Mouse (Mus musculus) stomach, embryonic 16.5 days (tissue): Measurements from ENCODE around the gene Nek11. TPM values are rescaled to one million over a fixed set of nuclear protein-coding genes. Genes with fewer than 3 reads are reported as not detected.

Experiments
- ATAC-seq: fragments of 200-750 bp; cut with Nextera tagmentation; 2 replicates; pipeline ENCODE4 v1.8.0; 2017; ENCODE audit warnings: moderate number of reproducible peaks, moderate TSS enrichment; ENCODE audit not compliant: insufficient read depth, low FRiP score
- H3K27ac ChIP-seq: fragments of 300-500 bp; sonication (generic); 2 replicates; pipeline ENCODE4 v1.5.1; 2014; ENCODE audit warnings: low read length
- H3K27me3 ChIP-seq: fragments of 300-500 bp; sonication (generic); 2 replicates; pipeline ENCODE4 v1.6.1; 2014; ENCODE audit warnings: low read length, control low read depth, mixed read lengths; ENCODE audit not compliant: control insufficient read depth, insufficient read depth
- H3K36me3 ChIP-seq: fragments of 300-500 bp; sonication (generic); 2 replicates; pipeline ENCODE4 v1.6.1; 2014; ENCODE audit warnings: low read length; ENCODE audit not compliant: control insufficient read depth, insufficient read depth
- H3K4me1 ChIP-seq: fragments of 300-500 bp; sonication (generic); 2 replicates; pipeline ENCODE4 v1.6.1; 2014; ENCODE audit warnings: low read length, control low read depth, mixed read lengths; ENCODE audit not compliant: control insufficient read depth, insufficient read depth
- H3K4me2 ChIP-seq: fragments of 300-500 bp; sonication (generic); 2 replicates; pipeline ENCODE4 v1.6.1; 2014; ENCODE audit warnings: low read depth, low read length, mixed read lengths
- H3K4me3 ChIP-seq: fragments of 300-500 bp; sonication (generic); replicated peaks from 2 replicates; pipeline ENCODE4 v1.5.1; 2014; ENCODE audit warnings: mild to moderate bottlenecking, low read length
- H3K9ac ChIP-seq: fragments of 300-500 bp; sonication (generic); 2 replicates; pipeline ENCODE4 v1.6.1; 2014; ENCODE audit warnings: low read length
- H3K9me3 ChIP-seq: fragments of 300-500 bp; sonication (generic); replicated peaks from 2 replicates; pipeline ENCODE4 v1.6.1; 2016; ENCODE audit warnings: low read length, control low read depth; ENCODE audit not compliant: control insufficient read depth
- WGBS: fragments of 180-500 bp; shearing (Covaris S2); extraction: QIAGEN DNeasy Blood & Tissue Kit; methylation state at CpG from one replicate; pipeline ENCODE4 v1.1.7; 2014; 5-methylcytosine and 5-hydroxymethylcytosine counted together
- polyA plus RNA-seq: library from polyadenylated mRNA; unstranded; fragments of >200 nt; fragmentation: Nextera tagmentation; extraction: Ambion mirVana; gene quantifications from 2 replicates; pipeline ENCODE4 v1.2.1, GENCODE M21; 2015

The Nek11 gene
- polyA plus RNA-seq, 1 experiment from 2014 or later: 0.27 TPM

GRCm38 (mm10) chr9:105342565-105342964 is 52.8 kb downstream of the Nek11 start:
- Histone ChIP-seq H3K9me3 (no peaks in the 10 kb centered on the region), H3K4me1 (no peaks in the 10 kb centered on the region), H3K4me3 (no peak overlapping the region), H3K36me3 (no peaks in the 10 kb centered on the region), H3K9ac (no peak overlapping the region), H3K27me3 (no peaks in the 10 kb centered on the region), H3K27ac (no peak overlapping the region), H3K4me2 (no peak overlapping the region)
- ATAC-seq: no peak
- 74% methylated on average over 3 of the region's 3 CpGs for WGBS

GRCm38 (mm10) chr9:105332436-105333016 is 62.8 kb downstream of the Nek11 start:
- WGBS: 82% methylated on average over 4 of the region's 4 CpGs
- Histone ChIP-seq H3K9me3 (no peaks in the 10 kb centered on the region), H3K4me1 (no peaks in the 10 kb centered on the region), H3K4me2 (no peak overlapping the region), H3K27ac (no peak overlapping the region), H3K4me3 (no peak overlapping the region), H3K9ac (no peak overlapping the region), H3K27me3 (no peaks in the 10 kb centered on the region), H3K36me3 (no peaks in the 10 kb centered on the region)
- ATAC-seq: no peak

DNA sequence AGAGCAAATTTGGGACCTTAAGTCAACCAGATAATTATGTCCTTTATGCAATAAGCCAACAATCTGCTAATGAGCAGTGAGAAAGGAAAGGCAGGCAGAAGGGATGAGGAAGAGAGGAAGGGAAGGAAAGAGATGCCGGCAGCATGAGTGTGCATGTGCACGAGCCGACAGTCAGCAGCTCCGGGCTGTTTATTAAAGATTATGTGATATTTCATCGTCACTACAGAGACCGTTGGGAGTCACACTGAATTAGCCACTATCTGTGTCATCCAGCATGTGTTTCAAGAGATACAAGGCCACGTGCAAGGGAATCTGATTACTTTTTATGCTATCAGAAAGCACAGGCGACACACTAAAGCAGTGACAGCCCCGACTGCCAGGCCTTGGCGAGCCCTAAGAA is 73.5 kb downstream of the Nek11 start:
- no peaks in the 10 kb centered on the region for H3K27me3 ChIP-seq
- whole genome bisulfite sequencing: 79% methylated on average over 10 of the region's 10 CpGs
- no peak overlapping the region for H3K27ac ChIP-seq
- no peak overlapping the region for H3K4me2 ChIP-seq
- H3K4me1 ChIP-seq: no peaks in the 10 kb centered on the region
- ATAC-seq: no peak
- H3K36me3 ChIP-seq: no peaks in the 10 kb centered on the region
- no peak overlapping the region for H3K9ac ChIP-seq
- no peaks in the 10 kb centered on the region for H3K9me3 ChIP-seq
- H3K4me3 ChIP-seq: no peak overlapping the region

- H3K36me3 ChIP-seq: no peaks in the 10 kb centered on the region
- H3K4me2 ChIP-seq: no peak overlapping the region
- no peaks in the 10 kb centered on the region for H3K9me3 ChIP-seq
- H3K4me3 ChIP-seq: no peak overlapping the region
- WGBS: 80% methylated on average over 10 of the region's 10 CpGs
- H3K27ac ChIP-seq: no peak overlapping the region
- no peaks in the 10 kb centered on the region for H3K4me1 ChIP-seq
- no peak for ATAC-seq
- H3K9ac ChIP-seq: no peak overlapping the region
- H3K27me3 ChIP-seq: no peaks in the 10 kb centered on the region
Observed at GRCm38 (mm10) chr9:105313250-105313649, 82.1 kb downstream of the Nek11 start.

- Histone ChIP-seq H3K4me2 (no peak overlapping the region), H3K4me3 (no peak overlapping the region), H3K27ac (no peak overlapping the region), H3K9ac (no peak overlapping the region), H3K9me3 (no peaks in the 10 kb centered on the region), H3K27me3 (no peaks in the 10 kb centered on the region), H3K4me1 (no peaks in the 10 kb centered on the region), H3K36me3 (no peaks in the 10 kb centered on the region)
- no peak for ATAC-seq
- 92% methylated on average over 1 of the region's 1 CpGs for WGBS
Observed at GRCm38 (mm10) chr9:105312686-105313085, 82.6 kb downstream of the Nek11 start.

- 31% methylated on average over 9 of the region's 9 CpGs for WGBS
- H3K9ac ChIP-seq: no peak overlapping the region
- H3K4me2 ChIP-seq: no peak overlapping the region
- no peaks in the 10 kb centered on the region for H3K27me3 ChIP-seq
- H3K9me3 ChIP-seq: no peaks in the 10 kb centered on the region
- ATAC-seq: no peak
- no peaks in the 10 kb centered on the region for H3K4me1 ChIP-seq
- H3K27ac ChIP-seq: no peak overlapping the region
- no peak overlapping the region for H3K4me3 ChIP-seq
- no peaks in the 10 kb centered on the region for H3K36me3 ChIP-seq
Observed at GRCm38 (mm10) chr9:105309553-105310281, 85.6 kb downstream of the Nek11 start.

GRCm38 (mm10) chr9:105306042-105306441 is 89.3 kb downstream of the Nek11 start:
- H3K9ac ChIP-seq: no peak overlapping the region
- no peak overlapping the region for H3K4me3 ChIP-seq
- H3K27me3 ChIP-seq: no peaks in the 10 kb centered on the region
- no peaks in the 10 kb centered on the region for H3K9me3 ChIP-seq
- H3K27ac ChIP-seq: no peak overlapping the region
- H3K4me1 ChIP-seq: no peaks in the 10 kb centered on the region
- 68% methylated on average over 2 of the region's 2 CpGs for WGBS
- no peak overlapping the region for H3K4me2 ChIP-seq
- H3K36me3 ChIP-seq: no peaks in the 10 kb centered on the region
- ATAC-seq: no peak

GRCm38 (mm10) chr9:105302230-105302629 is 93.1 kb downstream of the Nek11 start:
- Histone ChIP-seq H3K36me3 (no peaks in the 10 kb centered on the region), H3K4me1 (no peaks in the 10 kb centered on the region), H3K27ac (no peak overlapping the region), H3K9me3 (no peaks in the 10 kb centered on the region), H3K27me3 (no peaks in the 10 kb centered on the region), H3K4me2 (no peak overlapping the region), H3K4me3 (no peak overlapping the region), H3K9ac (no peak overlapping the region)
- WGBS: 74% methylated on average over 3 of the region's 3 CpGs
- no peak for ATAC-seq

GRCm38 (mm10) chr9:105301396-105301795 is 93.9 kb downstream of the Nek11 start:
- no peaks in the 10 kb centered on the region for H3K9me3 ChIP-seq
- H3K4me1 ChIP-seq: no peaks in the 10 kb centered on the region
- no peaks in the 10 kb centered on the region for H3K27me3 ChIP-seq
- H3K4me2 ChIP-seq: no peak overlapping the region
- H3K9ac ChIP-seq: no peak overlapping the region
- no peak overlapping the region for H3K27ac ChIP-seq
- H3K36me3 ChIP-seq: no peaks in the 10 kb centered on the region
- ATAC-seq: no peak
- no peak overlapping the region for H3K4me3 ChIP-seq
- 85% methylated on average over 1 of the region's 1 CpGs for WGBS
